Mouse (Mus musculus) MEL (cell line): Measurements from ENCODE around the gene Olfr372. TPM values are rescaled to one million over a fixed set of nuclear protein-coding genes. Genes with fewer than 3 reads are reported as not detected.
"Not testable (repeated sequence)": the region's sequence is repeated elsewhere in the genome, so short reads cannot be mapped to it uniquely, and the experiment has no call there.

Experiments used
- DNase-seq: peaks from one replicate; pipeline ENCODE4 v3.0.0; 2011; ENCODE audit warnings: low read depth, low spot score
- H3K27ac ChIP-seq: 2 replicates; pipeline ENCODE4 v1.5.1; 2012; ENCODE audit warnings: low read depth, mild to moderate bottlenecking, control low read depth, low read length, moderate library complexity; ENCODE audit not compliant: control insufficient read depth
- H3K27me3 ChIP-seq, 2 experiments: fragments of 150-350 bp in 1 of 2; sonication (generic) in 1 of 2; 2 replicates each; pipeline ENCODE4 v1.6.1; 2012; ENCODE audit warnings: low read length in 2 of 2, mild to moderate bottlenecking in 2 of 2, improper control_type of control experiment in 1 of 2, moderate library complexity in 1 of 2; ENCODE audit not compliant: insufficient read depth in 2 of 2, control insufficient read depth in 1 of 2
- H3K36me3 ChIP-seq, 2 experiments: 2 replicates each; pipeline ENCODE4 v1.6.1; 2012 to 2014; ENCODE audit warnings: low read length in 2 of 2, improper control_type of control experiment in 1 of 2, inconsistent platforms in 1 of 2, mild to moderate bottlenecking in 1 of 2; ENCODE audit not compliant: insufficient read depth in 2 of 2, control insufficient read depth in 1 of 2
- H3K4me1 ChIP-seq, 2 experiments: fragments of 150-350 bp in 1 of 2; sonication (generic) in 1 of 2; 2 replicates each; pipeline ENCODE4 v1.6.1; 2012; ENCODE audit warnings: low read length in 2 of 2, improper control_type of control experiment in 1 of 2, mild to moderate bottlenecking in 1 of 2; ENCODE audit not compliant: insufficient read depth in 2 of 2, control insufficient read depth in 1 of 2
- H3K4me3 ChIP-seq, 2 experiments: fragments of 150-350 bp in 1 of 2; sonication (generic) in 1 of 2; 2 replicates each; pipeline ENCODE4 v1.5.1; 2012; ENCODE audit warnings: low read depth in 2 of 2, low read length in 2 of 2, mild to moderate bottlenecking in 2 of 2, moderate library complexity in 2 of 2, control low read depth in 1 of 2, improper control_type of control experiment in 1 of 2; ENCODE audit not compliant: control insufficient read depth in 1 of 2, insufficient read depth in 1 of 2
- H3K79me2 ChIP-seq: 2 replicates; pipeline ENCODE4 v1.6.1; 2012; ENCODE audit warnings: mild to moderate bottlenecking, low read length, moderate library complexity; ENCODE audit not compliant: control insufficient read depth, poor library complexity, insufficient read depth
- H3K9ac ChIP-seq: 2 replicates; pipeline ENCODE4 v1.6.1; 2012; ENCODE audit warnings: low read depth, mild to moderate bottlenecking, control low read depth, low read length, moderate library complexity; ENCODE audit not compliant: control insufficient read depth, poor library complexity, severe bottlenecking
- H3K9me3 ChIP-seq: fragments of 150-350 bp; sonication (generic); replicated peaks from 2 replicates; pipeline ENCODE4 v1.6.1; 2012; ENCODE audit warnings: mild to moderate bottlenecking, low read length, improper control_type of control experiment, moderate library complexity; ENCODE audit not compliant: insufficient read depth
- CHD2 ChIP-seq: IDR thresholded peaks from 2 replicates; pipeline ENCODE4 v1.6.1; 2011; ENCODE audit warnings: low read length, improper control_type of control experiment
- GABPA ChIP-seq: IDR thresholded peaks from 2 replicates; pipeline ENCODE4 v1.6.1; 2012; ENCODE audit warnings: low read depth, mild to moderate bottlenecking, inconsistent platforms, low read length, improper control_type of control experiment, moderate library complexity
- GATA1 ChIP-seq: IDR thresholded peaks from 2 replicates; pipeline ENCODE4 v1.6.1; 2011; ENCODE audit warnings: low read depth, low read length, improper control_type of control experiment
- HCFC1 ChIP-seq: IDR thresholded peaks from 2 replicates; pipeline ENCODE4 v1.6.1; 2012; ENCODE audit warnings: low read depth, mild to moderate bottlenecking, inconsistent platforms, low read length, improper control_type of control experiment, moderate library complexity
- JUND ChIP-seq: IDR thresholded peaks from 2 replicates; pipeline ENCODE4 v1.6.1; 2011; ENCODE audit warnings: low read depth, mild to moderate bottlenecking, improper control_type of control experiment, low read length
- KAT2A ChIP-seq: conservative IDR thresholded peaks from 2 replicates; pipeline ENCODE4 v1.6.1; 2012; ENCODE audit warnings: low read depth, low read length, improper control_type of control experiment, inconsistent platforms
- MXI1 ChIP-seq: IDR thresholded peaks from 2 replicates; pipeline ENCODE4 v1.6.1; 2011; ENCODE audit warnings: mild to moderate bottlenecking, low read depth, low read length, improper control_type of control experiment
- NELFE ChIP-seq: IDR thresholded peaks from 2 replicates; pipeline ENCODE4 v1.6.1; 2011; ENCODE audit warnings: low read depth, low read length, improper control_type of control experiment
- NRF1 ChIP-seq: IDR thresholded peaks from 2 replicates; pipeline ENCODE4 v1.6.1; 2014; ENCODE audit warnings: low read depth, mild to moderate bottlenecking, inconsistent platforms, low read length, improper control_type of control experiment, moderate library complexity; ENCODE audit not compliant: poor library complexity, insufficient read depth, severe bottlenecking
- POLR2A ChIP-seq, 2 experiments: IDR thresholded peaks; 2 replicates each; pipeline ENCODE4 v1.6.1; 2011 to 2012; ENCODE audit warnings: low read length in 2 of 2, mild to moderate bottlenecking in 2 of 2, control low read depth in 1 of 2, improper control_type of control experiment in 1 of 2, low read depth in 1 of 2, moderate library complexity in 1 of 2; ENCODE audit not compliant: control insufficient read depth in 1 of 2, insufficient read depth in 1 of 2, poor library complexity in 1 of 2
- POLR2AphosphoS2 ChIP-seq: IDR thresholded peaks from 2 replicates; pipeline ENCODE4 v1.6.1; 2011; ENCODE audit warnings: low read length, improper control_type of control experiment
- RCOR1 ChIP-seq: IDR thresholded peaks from 2 replicates; pipeline ENCODE4 v1.6.1; 2012; ENCODE audit warnings: low read depth, mild to moderate bottlenecking, inconsistent platforms, low read length, improper control_type of control experiment
- SIN3A ChIP-seq: IDR thresholded peaks from 2 replicates; pipeline ENCODE4 v1.6.1; 2012; ENCODE audit warnings: low read length, improper control_type of control experiment, inconsistent platforms
- SMC3 ChIP-seq: IDR thresholded peaks from 2 replicates; pipeline ENCODE4 v1.6.1; 2011; ENCODE audit warnings: low read depth, low read length, improper control_type of control experiment
- UBTF ChIP-seq: IDR thresholded peaks from 2 replicates; pipeline ENCODE4 v1.6.1; 2012; ENCODE audit warnings: low read depth, mild to moderate bottlenecking, inconsistent platforms, low read length, improper control_type of control experiment, moderate library complexity, borderline replicate concordance; ENCODE audit not compliant: insufficient read depth
- USF2 ChIP-seq, 2 experiments: IDR thresholded peaks; 2 replicates each; pipeline ENCODE4 v1.6.1; 2011 to 2012; ENCODE audit warnings: improper control_type of control experiment in 2 of 2, low read length in 2 of 2, borderline replicate concordance in 1 of 2, inconsistent platforms in 1 of 2, low read depth in 1 of 2, mild to moderate bottlenecking in 1 of 2; ENCODE audit not compliant: insufficient read depth in 1 of 2
- ZC3H11A ChIP-seq: IDR thresholded peaks from 2 replicates; pipeline ENCODE4 v1.6.1; 2012; ENCODE audit warnings: low read depth, mild to moderate bottlenecking, inconsistent platforms, low read length, improper control_type of control experiment
- polyA plus RNA-seq, 2 experiments: library from polyadenylated mRNA; stranded (reverse) in 1 of 2; unstranded in 1 of 2; fragments of >175 nt in 1 of 2; fragments of >200 nt in 1 of 2; gene quantifications; 2 replicates each; pipeline versions ENCODE4 v1.2.1 to v1.2.4; 2012; ENCODE audit warnings: low replicate concordance in 2 of 2, low read depth in 1 of 2; ENCODE audit not compliant: insufficient read length in 2 of 2, insufficient read depth in 1 of 2, missing spikeins in 1 of 2
- total RNA-seq: library from RNA; depleted of rRNA; stranded (reverse); fragments of 300-350 nt; gene quantifications from 2 replicates; pipeline ENCODE4 v1.2.3, GENCODE M21; 2012

Olfr372 gene
- total and polyA plus RNA-seq, 3 experiments = 0.01 to 0.04 TPM; not detected in 1

- Histone ChIP-seq H3K27ac (no peak overlapping the region), H3K4me3 (no peak overlapping the region)
- DNase-seq = peak; percentile 20
- TF ChIP-seq USF2 (IDR thresholded peaks at IDR 0.05; ENCODE audit: borderline replicate concordance in 1 of 2, insufficient read depth in 1 of 2, low read depth in 1 of 2, low read length in 2 of 2) (no peak), NRF1 (peak; percentile 47; the same call in 1 of the 2 replicates)
- TF ChIP-seq, all 39 proteins: peak for 1
- Histone ChIP-seq H3K27me3 (no peaks in the 10 kb centered on the region), H3K4me1 (peaks cover 0 to 2% of the 10 kb centered on the region in 2 experiments; a peak in 1 of 4 replicates), H3K9ac (no peak overlapping the region), H3K9me3 (no peaks in the 10 kb centered on the region), H3K79me2 (no peaks in the 10 kb centered on the region), H3K36me3 (no peaks in the 10 kb centered on the region)
Measured at GRCm38 (mm10) chr8:72018141-72018540, 22.9 kb upstream of the Olfr372 start.

- not testable (repeated sequence) for H3K36me3 ChIP-seq, H3K9ac ChIP-seq, H3K4me3 ChIP-seq, DNase-seq, H3K9me3 ChIP-seq, H3K27me3 ChIP-seq, H3K27ac ChIP-seq, H3K4me1 ChIP-seq, H3K79me2 ChIP-seq
Measured at GRCm38 (mm10) chr8:72019022-72019421, 22.0 kb upstream of the Olfr372 start.

DNA sequence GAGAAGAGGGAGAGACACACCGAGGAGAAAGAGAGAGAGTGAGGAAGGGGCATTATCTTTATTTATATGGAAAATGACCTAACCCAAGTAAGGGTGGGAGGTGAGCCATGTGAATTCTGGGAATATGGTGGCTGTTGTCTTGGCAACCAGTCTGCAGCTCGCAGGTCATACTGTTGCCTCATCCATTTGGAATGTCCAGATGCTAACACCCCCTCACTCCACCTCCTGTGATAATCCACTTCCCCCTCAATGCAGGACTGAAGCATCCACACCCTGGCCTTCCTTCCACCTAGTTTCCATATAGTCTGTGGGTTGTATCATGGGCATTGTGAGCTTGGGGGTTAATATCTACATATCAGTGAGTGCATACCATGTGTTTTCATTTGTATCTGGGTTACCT is 21.2 kb upstream of the Olfr372 start:
- no peaks in the 10 kb centered on the region for H3K79me2 ChIP-seq
- H3K9ac ChIP-seq = no peak overlapping the region
- H3K9me3 ChIP-seq = no peaks in the 10 kb centered on the region
- H3K27me3 ChIP-seq = no peaks in the 10 kb centered on the region
- no peaks in the 10 kb centered on the region for H3K36me3 ChIP-seq
- peaks cover 0 to 2% of the 10 kb centered on the region in 2 experiments; a peak in 1 of 4 replicates for H3K4me1 ChIP-seq
- DNase-seq = no peak
- H3K27ac ChIP-seq = no peak overlapping the region
- H3K4me3 ChIP-seq = no peak overlapping the region
- no peak for TF ChIP-seq MXI1
- no peak for TF ChIP-seq ZC3H11A
- TF ChIP-seq GATA1 = no peak
- TF ChIP-seq JUND = no peak
- TF ChIP-seq RCOR1 = no peak
- no peak for TF ChIP-seq NRF1
- TF ChIP-seq POLR2A (IDR thresholded peaks at IDR 0.05; ENCODE audit: control insufficient read depth in 1 of 2, insufficient read depth in 1 of 2, low read depth in 1 of 2, low read length in 2 of 2, poor library complexity in 1 of 2) = no peak
- TF ChIP-seq KAT2A = no peak
- no peak for TF ChIP-seq SIN3A
- no peak for TF ChIP-seq POLR2AphosphoS2
- TF ChIP-seq NELFE = no peak
- no peak for TF ChIP-seq CHD2
- no peak for TF ChIP-seq SMC3
- no peak for TF ChIP-seq UBTF
- no peak for TF ChIP-seq GABPA
- TF ChIP-seq HCFC1 = no peak
- TF ChIP-seq, all 39 proteins: peak for 0

DNA sequence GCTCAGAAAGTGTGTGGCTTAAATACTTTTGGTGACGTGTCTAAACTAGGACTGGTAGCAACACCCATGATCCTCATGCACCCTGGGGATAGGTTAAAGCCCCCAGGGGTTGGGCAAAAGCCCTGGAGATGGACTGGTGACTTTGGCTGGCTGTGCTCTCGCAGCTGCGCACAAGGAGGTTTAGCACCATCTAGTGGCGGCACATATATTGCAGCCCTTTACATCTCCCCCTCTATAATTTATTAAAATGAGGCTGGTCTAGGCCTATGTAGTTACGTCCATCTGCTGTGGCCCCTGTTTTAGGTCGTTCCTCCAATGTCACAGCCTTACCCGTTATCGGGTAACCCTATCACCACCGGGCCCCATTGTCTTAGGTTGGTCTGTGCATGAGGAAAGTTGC is 16.1 kb upstream of the Olfr372 start:
- not testable (repeated sequence) for H3K36me3 ChIP-seq, H3K4me1 ChIP-seq, H3K27ac ChIP-seq, H3K9me3 ChIP-seq, H3K9ac ChIP-seq, H3K4me3 ChIP-seq, DNase-seq, H3K27me3 ChIP-seq, H3K79me2 ChIP-seq

GRCm38 (mm10) chr8:72032926-72033325 is 8.1 kb upstream of the Olfr372 start:
- not testable (repeated sequence) for DNase-seq, H3K27me3 ChIP-seq, H3K79me2 ChIP-seq, H3K9ac ChIP-seq, H3K4me1 ChIP-seq, H3K4me3 ChIP-seq, H3K9me3 ChIP-seq, H3K36me3 ChIP-seq, H3K27ac ChIP-seq
